ENCODE assay signal across 8 mouse cellular contexts in the genomic region with DNA sequence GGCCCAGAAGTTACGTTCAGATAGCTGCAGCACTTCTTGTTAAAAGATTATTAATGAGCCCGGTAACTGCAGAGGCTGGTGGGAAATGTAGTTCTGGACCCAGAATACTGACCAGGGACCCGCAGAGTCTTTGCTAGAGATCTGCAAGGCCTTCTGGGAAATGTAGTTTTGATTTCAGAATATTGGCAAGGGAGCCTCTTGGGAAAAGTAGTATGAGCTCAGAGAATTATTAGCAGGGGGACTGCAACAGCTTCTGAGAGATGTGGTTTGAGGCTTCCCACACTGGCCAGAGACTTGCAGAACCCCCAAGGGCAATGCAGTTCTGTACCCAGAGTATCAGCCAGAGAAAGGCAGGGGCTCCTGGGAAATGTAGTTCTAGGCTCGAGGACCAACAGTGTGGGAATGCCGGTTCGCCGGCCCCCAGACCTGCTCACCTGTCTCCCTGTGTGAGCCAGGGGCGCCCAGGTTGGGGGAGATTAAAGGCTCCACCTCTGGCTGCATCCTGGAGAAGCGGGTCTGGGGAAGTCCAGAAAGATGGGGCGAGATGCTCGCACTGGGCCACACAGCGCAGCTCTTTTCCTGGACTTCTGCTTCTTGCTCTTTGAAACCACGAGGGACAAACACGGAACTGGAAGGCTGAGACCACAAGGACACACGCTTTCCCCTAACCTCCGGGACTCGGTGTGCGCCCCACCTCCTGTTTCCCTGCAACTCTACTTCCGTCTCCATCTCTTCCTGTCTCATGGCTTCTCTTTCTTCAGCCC. TPM values are rescaled to one million over a fixed set of nuclear protein-coding genes. Genes with fewer than 3 reads are reported as not detected.
DNase-seq lines count a peak whose midpoint lies in the region; ATAC-seq and TF ChIP-seq lines count a peak whose summit lies in the region.

No protein-coding gene starts in this region.

- peak overlapping the region; percentile 78 for H3K9ac ChIP-seq in heart, embryonic 16.5 days (ENCODE audit: low read length)
- peak overlapping the region; percentile 62 for H3K9ac ChIP-seq in liver, embryonic 14.5 days (replicated peaks)
- H3K9ac ChIP-seq in stomach, embryonic 16.5 days (ENCODE audit: low read length): peak overlapping the region; percentile 85

- peak overlapping the region; percentile 92 for H3K27ac ChIP-seq in forebrain, embryonic 10.5 days
- H3K27ac ChIP-seq in heart, embryonic 16.5 days (ENCODE audit: low read length): peak overlapping the region; percentile 56
- no peak overlapping the region for H3K27ac ChIP-seq in liver, embryonic 14.5 days
- peak overlapping the region; percentile 82 for H3K27ac ChIP-seq in stomach, embryonic 16.5 days (ENCODE audit: low read length)

- no peak for TF ChIP-seq EP300 in liver, embryonic 14.5 days (IDR thresholded peaks at IDR 0.05; ENCODE audit: low read depth)

- whole genome bisulfite sequencing in forebrain, embryonic 10.5 days: under 1% methylated on average over 19 of the region's 19 CpGs
- WGBS in heart, embryonic 16.5 days: under 1% methylated on average over 19 of the region's 19 CpGs
- WGBS in liver, embryonic 14.5 days (ENCODE audit: insufficient replicate concordance): 0% methylated on average over 19 of the region's 19 CpGs
- under 1% methylated on average over 19 of the region's 19 CpGs for WGBS in stomach, embryonic 16.5 days

- no peak for TF ChIP-seq CTCF in liver, embryonic 14.5 days (IDR thresholded peaks at IDR 0.05; ENCODE audit: low read depth)

- H3K9me3 ChIP-seq in forebrain, embryonic 10.5 days: no peaks in the 10 kb centered on the region
- no peaks in the 10 kb centered on the region for H3K9me3 ChIP-seq in heart, embryonic 16.5 days (replicated peaks; ENCODE audit: control insufficient read depth, low read length)
- H3K9me3 ChIP-seq in liver, embryonic 14.5 days (ENCODE audit: control insufficient read depth, low read length): no peaks in the 10 kb centered on the region
- H3K9me3 ChIP-seq in stomach, embryonic 16.5 days (replicated peaks; ENCODE audit: control insufficient read depth, low read length): no peaks in the 10 kb centered on the region

- peak overlapping the region; percentile 74 for H3K4me3 ChIP-seq in forebrain, embryonic 10.5 days
- peak overlapping the region; percentile 80 for H3K4me3 ChIP-seq in heart, embryonic 16.5 days (ENCODE audit: low read length)
- H3K4me3 ChIP-seq in liver, embryonic 14.5 days (ENCODE audit: insufficient read depth in 1 of 2, low read depth in 2 of 2, low read length in 2 of 2): peak overlapping the region; percentile 59 to 62
- peak overlapping the region; percentile 78 for H3K4me3 ChIP-seq in stomach, embryonic 16.5 days (replicated peaks; ENCODE audit: low read length)

- no peaks in the 10 kb centered on the region for H3K36me3 ChIP-seq in forebrain, embryonic 10.5 days (replicated peaks)
- no peaks in the 10 kb centered on the region for H3K36me3 ChIP-seq in heart, embryonic 16.5 days (ENCODE audit: control insufficient read depth, insufficient read depth)
- no peaks in the 10 kb centered on the region for H3K36me3 ChIP-seq in liver, embryonic 14.5 days (replicated peaks; ENCODE audit: control insufficient read depth, insufficient read depth, low read depth)
- no peaks in the 10 kb centered on the region for H3K36me3 ChIP-seq in stomach, embryonic 16.5 days (ENCODE audit: control insufficient read depth, insufficient read depth, low read length)

- ATAC-seq in heart, embryonic 16.5 days (replicated peaks; ENCODE audit: extremely low read depth, insufficient read depth, low FRiP score): peak; percentile 92
- ATAC-seq in liver, embryonic 14.5 days (ENCODE audit: insufficient read depth): peak; percentile 84
- peak; percentile 92 for ATAC-seq in stomach, embryonic 16.5 days (ENCODE audit: insufficient read depth, low FRiP score)

- H3K4me1 ChIP-seq in forebrain, embryonic 10.5 days: peaks cover 30% of the 10 kb centered on the region
- H3K4me1 ChIP-seq in heart, embryonic 16.5 days (ENCODE audit: control insufficient read depth, insufficient read depth, low read length): peaks cover 19% of the 10 kb centered on the region
- peaks cover 0 to 10% of the 10 kb centered on the region in 2 experiments; a peak in 3 of 4 replicates for H3K4me1 ChIP-seq in liver, embryonic 14.5 days (replicated peaks; ENCODE audit: control insufficient read depth in 2 of 2, insufficient read depth in 2 of 2, low read length in 1 of 2)
- peaks cover 13% of the 10 kb centered on the region for H3K4me1 ChIP-seq in stomach, embryonic 16.5 days (ENCODE audit: control insufficient read depth, insufficient read depth, low read length)

- peak; percentile 87 for DNase-seq in CD4-positive, CD25-positive, alpha-beta regulatory T cell, adult 2 months (ENCODE audit: low read depth, low spot score)
- peak; percentile 89 for DNase-seq in brain, embryonic 18.5 days (ENCODE audit: low read depth, low spot score)
- peak; percentile 75 for DNase-seq in forebrain, embryonic 10.5 days (ENCODE audit: extremely low spot score, low spot score)
- DNase-seq in kidney, postnatal 36 days: peak; percentile 86 to 97
- DNase-seq in liver, embryonic 14.5 days (ENCODE audit: low read depth in 3 of 3, low spot score in 3 of 3): peak; percentile 60 to 67 (median 62)
- DNase-seq in neural tube, embryonic 10.5 days (ENCODE audit: extremely low spot score, low spot score): peak; percentile 84

- H3K4me2 ChIP-seq in heart, embryonic 16.5 days (ENCODE audit: low read depth, low read length): peak overlapping the region; percentile 98
- H3K4me2 ChIP-seq in liver, embryonic 14.5 days (ENCODE audit: low read depth): peak overlapping the region; percentile 74
- H3K4me2 ChIP-seq in stomach, embryonic 16.5 days (ENCODE audit: low read depth, low read length): peak overlapping the region; percentile 90

- H3K27me3 ChIP-seq in forebrain, embryonic 10.5 days (ENCODE audit: poor library complexity, severe bottlenecking): no peaks in the 10 kb centered on the region
- no peaks in the 10 kb centered on the region for H3K27me3 ChIP-seq in heart, embryonic 16.5 days (ENCODE audit: control insufficient read depth, insufficient read depth, low read length)
- H3K27me3 ChIP-seq in liver, embryonic 14.5 days (ENCODE audit: control insufficient read depth, insufficient read depth, low read length): no peaks in the 10 kb centered on the region
- no peaks in the 10 kb centered on the region for H3K27me3 ChIP-seq in stomach, embryonic 16.5 days (ENCODE audit: control insufficient read depth, insufficient read depth, low read length)

RNA-seq across cellular contexts. Expression of gene Syt3, which starts 9.8 kb away (rescaled TPM):
- 3.2 and 4.1 TPM in 2 replicates for polyA plus RNA-seq in forebrain, embryonic 10.5 days (2016; fragmentation: Nextera tagmentation; extraction: Ambion mirVana)
- polyA plus RNA-seq in heart, embryonic 16.5 days (2015; fragmentation: Nextera tagmentation; extraction: Ambion mirVana): 0.62 and 0.70 TPM in 2 replicates
- polyA plus RNA-seq in liver, embryonic 14.5 days (2012; rRNA removed): 0.02 and 0.06 TPM in 2 replicates
- polyA plus RNA-seq in liver, embryonic 14.5 days (2014; fragmentation: Nextera tagmentation; extraction: Ambion mirVana): 0.14 TPM in 1 of 2 replicates, not detected in the other
- polyA plus RNA-seq in stomach, embryonic 16.5 days (2015; fragmentation: Nextera tagmentation; extraction: Ambion mirVana): 1.3 and 1.5 TPM in 2 replicates

RNA-seq across cellular contexts. Expression of gene 1700008O03Rik, which starts 11.5 kb away (rescaled TPM):
- polyA plus RNA-seq in forebrain, embryonic 10.5 days (2016; fragmentation: Nextera tagmentation; extraction: Ambion mirVana): 1.6 and 2.1 TPM in 2 replicates
- polyA plus RNA-seq in heart, embryonic 16.5 days (2015; fragmentation: Nextera tagmentation; extraction: Ambion mirVana): 0.32 and 0.41 TPM in 2 replicates
- 0.06 and 0.12 TPM in 2 replicates for polyA plus RNA-seq in liver, embryonic 14.5 days (2012; rRNA removed)
- polyA plus RNA-seq in liver, embryonic 14.5 days (2014; fragmentation: Nextera tagmentation; extraction: Ambion mirVana): not detected in 2 replicates
- 0.84 and 1.2 TPM in 2 replicates for polyA plus RNA-seq in stomach, embryonic 16.5 days (2015; fragmentation: Nextera tagmentation; extraction: Ambion mirVana)

RNA-seq across cellular contexts. Expression of gene Lrrc4b, which starts 54.7 kb away (rescaled TPM):
- 1.8 and 2.1 TPM in 2 replicates for polyA plus RNA-seq in forebrain, embryonic 10.5 days (2016; fragmentation: Nextera tagmentation; extraction: Ambion mirVana)
- polyA plus RNA-seq in heart, embryonic 16.5 days (2015; fragmentation: Nextera tagmentation; extraction: Ambion mirVana): 1.2 and 1.3 TPM in 2 replicates
- 0.02 and 0.30 TPM in 2 replicates for polyA plus RNA-seq in liver, embryonic 14.5 days (2012; rRNA removed)
- not detected in 2 replicates for polyA plus RNA-seq in liver, embryonic 14.5 days (2014; fragmentation: Nextera tagmentation; extraction: Ambion mirVana)
- 0.31 and 0.52 TPM in 2 replicates for polyA plus RNA-seq in stomach, embryonic 16.5 days (2015; fragmentation: Nextera tagmentation; extraction: Ambion mirVana)
